Mouse (Mus musculus): ENCODE results near the gene Kng1.

The Kng1 gene

GRCm38 (mm10) chr16:23114339-23115171 lies 56.9 kb downstream of the Kng1 start:
- DNase-seq: no peak

- no peak for DNase-seq
These were observed 57.8 kb downstream of the Kng1 start for GRCm38 (mm10) chr16:23115486-23115885.

GRCm38 (mm10) chr16:23117173-23117572 lies 59.5 kb downstream of the Kng1 start:
- no peak for DNase-seq

- no peak for DNase-seq
These were observed 64.8 kb downstream of the Kng1 start for GRCm38 (mm10) chr16:23122446-23122845.

GRCm38 (mm10) chr16:23123104-23123503 lies 65.4 kb downstream of the Kng1 start:
- no peak for DNase-seq

- DNase-seq: no peak
These were observed 66.7 kb downstream of the Kng1 start for GRCm38 (mm10) chr16:23124398-23124797.

GRCm38 (mm10) chr16:23127311-23127672 lies 69.6 kb downstream of the Kng1 start:
- no peak for DNase-seq

- peak; percentile 94 to 96 for DNase-seq
These were observed 70.2 kb downstream of the Kng1 start, which contains the start of gene Rfc4 for GRCm38 (mm10) chr16:23127673-23128375. Rfc4 (minus strand) TSS chr16:23127737.

- DNase-seq: no peak
These were observed 72.6 kb downstream of the Kng1 start for GRCm38 (mm10) chr16:23130303-23130702.
